Mouse (Mus musculus): ENCODE results near the gene Gm5622. TPM values are rescaled to one million over a fixed set of nuclear protein-coding genes. Genes with fewer than 3 reads are reported as not detected.
"Not testable (repeated sequence)": the region's sequence is repeated elsewhere in the genome, so short reads cannot be mapped to it uniquely, and the experiment has no call there.

The Gm5622 gene
- total and polyA plus RNA-seq, 2 experiments from 2014 or later: not detected

- 90% methylated on average over 5 of the region's 5 CpGs for WGBS
- ATAC-seq (no peak), DNase-seq (ENCODE audit: low spot score) (no peak)
- H3K9me3 ChIP-seq (ENCODE audit: low read length): no peaks in the 10 kb centered on the region
- H3K4me2 ChIP-seq (ENCODE audit: low read depth, low read length): no peak overlapping the region
- no peaks in the 10 kb centered on the region for H3K27me3 ChIP-seq (ENCODE audit: insufficient read depth, low read length)
- no peak overlapping the region for H3K27ac ChIP-seq
- H3K36me3 ChIP-seq (ENCODE audit: insufficient read depth, low read length): no peaks in the 10 kb centered on the region
- H3K4me3 ChIP-seq (ENCODE audit: low read length): no peak overlapping the region
- no peaks in the 10 kb centered on the region for H3K4me1 ChIP-seq (ENCODE audit: insufficient read depth, low read length)
- no peak for TF ChIP-seq CTCF (IDR thresholded peaks at IDR 0.05; ENCODE audit: low read depth)
- H3K9ac ChIP-seq (replicated peaks; ENCODE audit: low read length): no peak overlapping the region
Observed at GRCm38 (mm10) chr14:51677269-51677668, 124.7 kb downstream of the Gm5622 start.

GRCm38 (mm10) chr14:51695368-51695767 is 142.8 kb downstream of the Gm5622 start, which contains the start of gene Gm17079:
Gm17079 (minus strand) TSS chr14:51695468.
- DNase-seq (ENCODE audit: low spot score); ATAC-seq; H3K4me2 ChIP-seq (ENCODE audit: low read depth, low read length); H3K36me3 ChIP-seq (ENCODE audit: insufficient read depth, low read length); H3K9me3 ChIP-seq (ENCODE audit: low read length); H3K27ac ChIP-seq; H3K4me3 ChIP-seq (ENCODE audit: low read length); H3K9ac ChIP-seq (replicated peaks; ENCODE audit: low read length); H3K4me1 ChIP-seq (ENCODE audit: insufficient read depth, low read length); H3K27me3 ChIP-seq (ENCODE audit: insufficient read depth, low read length): not testable (repeated sequence)
- WGBS: 91% methylated on average over 1 of the region's 2 CpGs

Other genes starting within 250 kb of the Gm5622 start
- gene Gm7247, start 191.0 kb upstream of the Gm5622 start, total RNA-seq (2014; rRNA removed): not detected in 2 replicates
- gene Gm7247, start 191.0 kb upstream of the Gm5622 start, polyA plus RNA-seq (2015; fragmentation: Nextera tagmentation; extraction: Ambion mirVana): not detected in 2 replicates
- not detected in 2 replicates for gene Vmn2r88, start 142.0 kb upstream of the Gm5622 start, total RNA-seq (2014; rRNA removed)
- not detected in 2 replicates for gene Vmn2r88, start 142.0 kb upstream of the Gm5622 start, polyA plus RNA-seq (2015; fragmentation: Nextera tagmentation; extraction: Ambion mirVana)
- gene Vmn2r89, start 100.9 kb upstream of the Gm5622 start, total RNA-seq (2014; rRNA removed): not detected in 2 replicates
- not detected in 2 replicates for gene Vmn2r89, start 100.9 kb upstream of the Gm5622 start, polyA plus RNA-seq (2015; fragmentation: Nextera tagmentation; extraction: Ambion mirVana)
- not detected in 2 replicates for gene Gm17175, start 21.3 kb downstream of the Gm5622 start, total RNA-seq (2014; rRNA removed)
- gene Gm17175, start 21.3 kb downstream of the Gm5622 start, polyA plus RNA-seq (2015; fragmentation: Nextera tagmentation; extraction: Ambion mirVana): not detected in 2 replicates
- gene Gm17174, start 39.3 kb downstream of the Gm5622 start, total RNA-seq (2014; rRNA removed): not detected in 2 replicates
- gene Gm17174, start 39.3 kb downstream of the Gm5622 start, polyA plus RNA-seq (2015; fragmentation: Nextera tagmentation; extraction: Ambion mirVana): not detected in 2 replicates
- not detected in 2 replicates for gene Gm17078, start 58.5 kb downstream of the Gm5622 start, total RNA-seq (2014; rRNA removed)
- not detected in 2 replicates for gene Gm17078, start 58.5 kb downstream of the Gm5622 start, polyA plus RNA-seq (2015; fragmentation: Nextera tagmentation; extraction: Ambion mirVana)
- gene Gm4181, start 82.9 kb downstream of the Gm5622 start, total RNA-seq (2014; rRNA removed): not detected in 2 replicates
- gene Gm4181, start 82.9 kb downstream of the Gm5622 start, polyA plus RNA-seq (2015; fragmentation: Nextera tagmentation; extraction: Ambion mirVana): not detected in 2 replicates
- not detected in 2 replicates for gene Gm17079, start 142.7 kb downstream of the Gm5622 start, total RNA-seq (2014; rRNA removed)
- not detected in 2 replicates for gene Gm17079, start 142.7 kb downstream of the Gm5622 start, polyA plus RNA-seq (2015; fragmentation: Nextera tagmentation; extraction: Ambion mirVana)
- not detected in 2 replicates for gene Gm5800, start 164.4 kb downstream of the Gm5622 start, total RNA-seq (2014; rRNA removed)
- not detected in 2 replicates for gene Gm5800, start 164.4 kb downstream of the Gm5622 start, polyA plus RNA-seq (2015; fragmentation: Nextera tagmentation; extraction: Ambion mirVana)
- not detected in 2 replicates for gene Ang4, start 220.8 kb downstream of the Gm5622 start, total RNA-seq (2014; rRNA removed)
- not detected in 2 replicates for gene Ang4, start 220.8 kb downstream of the Gm5622 start, polyA plus RNA-seq (2015; fragmentation: Nextera tagmentation; extraction: Ambion mirVana)
- gene AY358078, start 247.3 kb downstream of the Gm5622 start, total RNA-seq (2014; rRNA removed): not detected in 2 replicates
- gene AY358078, start 247.3 kb downstream of the Gm5622 start, polyA plus RNA-seq (2015; fragmentation: Nextera tagmentation; extraction: Ambion mirVana): not detected in 2 replicates

All from hindbrain, postnatal 0 days (tissue).